Mouse (Mus musculus): ENCODE data around the gene Gabbr2. TPM values are rescaled to one million over a fixed set of nuclear protein-coding genes. Genes with fewer than 3 reads are reported as not detected.

Gabbr2 gene
- polyA plus RNA-seq, 1 experiment from 2014 or later, result 0.04 TPM

DNA sequence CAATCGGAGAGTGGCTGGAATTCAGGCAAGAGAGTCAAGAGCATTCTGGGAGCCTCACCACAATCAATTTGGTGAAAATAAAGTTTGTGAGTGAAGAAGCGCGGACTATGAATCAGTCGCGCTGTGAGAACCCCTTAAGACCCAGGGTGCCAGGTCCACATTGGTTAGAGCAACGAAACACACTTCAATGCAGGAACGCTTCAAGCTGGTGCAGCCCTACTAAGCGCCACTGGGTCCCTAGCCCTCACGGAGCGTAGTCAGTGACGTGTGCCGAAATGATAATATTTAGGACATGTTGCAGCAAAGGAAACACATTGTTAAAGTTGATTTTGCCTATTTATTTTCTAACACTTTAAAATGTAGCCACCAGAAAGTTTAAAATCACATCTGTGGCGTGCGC lies 156.6 kb downstream of the Gabbr2 start:
- no peak for ATAC-seq (ENCODE audit: low FRiP score, low TSS enrichment)
- Histone ChIP-seq H3K27me3 (ENCODE audit: control insufficient read depth, insufficient read depth, low read length) (no peaks in the 10 kb centered on the region), H3K9me3 (ENCODE audit: control insufficient read depth, low read length) (no peaks in the 10 kb centered on the region), H3K9ac (ENCODE audit: low read length) (no peak overlapping the region), H3K4me1 (replicated peaks; ENCODE audit: control insufficient read depth, insufficient read depth) (no peaks in the 10 kb centered on the region), H3K27ac (replicated peaks) (no peak overlapping the region), H3K4me2 (replicated peaks; ENCODE audit: low read depth) (no peak overlapping the region), H3K4me3 (ENCODE audit: low read depth, low read length) (no peak overlapping the region), H3K36me3 (ENCODE audit: control insufficient read depth, insufficient read depth, low read length) (no peaks in the 10 kb centered on the region)
- WGBS, result 91% methylated on average over 14 of the region's 14 CpGs
- DNase-seq (ENCODE audit: low spot score), result no peak
- TF ChIP-seq EP300 (optimal IDR thresholded peaks at IDR 0.05), result no peak
- TF ChIP-seq CTCF (IDR thresholded peaks at IDR 0.05; ENCODE audit: low read depth), result no peak

DNA sequence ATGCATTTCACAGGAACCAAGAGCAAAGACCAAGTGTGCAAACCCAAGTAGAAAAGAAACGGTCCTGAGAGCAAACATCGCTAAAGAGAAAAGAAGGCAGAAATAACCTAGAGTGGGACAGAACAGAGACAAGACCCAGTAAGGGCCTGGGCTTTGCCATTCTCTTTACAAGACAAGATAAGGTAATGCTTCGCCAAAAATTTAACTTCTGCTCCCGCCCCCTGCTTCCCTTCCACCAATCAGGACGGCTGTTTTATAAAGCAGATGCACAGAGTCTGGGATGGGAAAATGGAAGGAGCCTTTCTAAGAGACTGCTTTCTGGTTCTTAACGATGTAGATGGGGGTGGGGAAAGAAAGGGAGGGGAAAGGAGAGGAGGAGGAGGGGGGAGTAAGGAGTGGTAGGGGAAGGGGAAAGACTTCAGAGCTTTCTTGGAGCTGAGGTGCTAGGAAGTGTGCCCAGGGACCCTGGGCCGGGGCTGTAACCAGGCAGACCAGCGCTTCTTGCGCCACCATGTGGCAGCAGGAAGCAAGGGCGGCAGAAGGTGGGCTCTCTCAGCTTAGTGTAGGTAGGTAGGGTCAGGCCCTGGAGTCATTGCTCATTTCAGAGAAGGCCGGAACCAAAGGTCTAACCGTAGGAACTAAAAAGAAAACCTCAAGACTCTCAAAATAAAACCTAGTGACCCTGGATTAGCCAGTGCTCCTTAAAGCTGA lies 158.7 kb downstream of the Gabbr2 start:
- Histone ChIP-seq H3K4me2 (replicated peaks; ENCODE audit: low read depth) (no peak overlapping the region), H3K27ac (replicated peaks) (no peak overlapping the region), H3K4me3 (ENCODE audit: low read depth, low read length) (no peak overlapping the region), H3K9me3 (ENCODE audit: control insufficient read depth, low read length) (no peaks in the 10 kb centered on the region), H3K9ac (ENCODE audit: low read length) (no peak overlapping the region), H3K4me1 (replicated peaks; ENCODE audit: control insufficient read depth, insufficient read depth) (no peaks in the 10 kb centered on the region), H3K36me3 (ENCODE audit: control insufficient read depth, insufficient read depth, low read length) (no peaks in the 10 kb centered on the region), H3K27me3 (ENCODE audit: control insufficient read depth, insufficient read depth, low read length) (no peaks in the 10 kb centered on the region)
- DNase-seq (ENCODE audit: low spot score) (no peak), ATAC-seq (ENCODE audit: low FRiP score, low TSS enrichment) (no peak)
- no peak for TF ChIP-seq EP300 (optimal IDR thresholded peaks at IDR 0.05)
- TF ChIP-seq CTCF (IDR thresholded peaks at IDR 0.05; ENCODE audit: low read depth), result peak; percentile 58
- WGBS, result 46% methylated on average over 12 of the region's 12 CpGs

DNA sequence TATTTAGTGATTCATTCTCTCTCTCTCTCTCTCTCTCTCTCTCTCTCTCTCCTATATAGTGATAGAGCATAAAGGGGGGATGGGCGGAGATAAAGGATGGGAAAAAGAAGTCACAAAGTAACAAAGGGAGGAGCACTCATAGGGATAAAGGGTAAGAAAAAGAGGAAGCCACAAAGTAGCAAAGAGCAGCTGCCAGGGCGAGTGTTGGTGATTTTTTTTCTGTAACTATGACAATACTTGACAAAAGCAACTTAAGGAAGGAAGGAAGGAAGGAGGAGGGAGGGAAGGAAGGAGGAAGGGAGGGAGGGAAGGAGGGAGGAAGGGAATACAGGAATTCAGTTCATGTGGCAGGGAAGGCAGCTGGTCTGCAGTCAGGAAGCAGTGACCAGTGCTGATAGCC lies 162.0 kb downstream of the Gabbr2 start:
- ATAC-seq (ENCODE audit: low FRiP score, low TSS enrichment) (no peak), DNase-seq (ENCODE audit: low spot score) (no peak)
- Histone ChIP-seq H3K36me3 (ENCODE audit: control insufficient read depth, insufficient read depth, low read length) (no peaks in the 10 kb centered on the region), H3K4me2 (replicated peaks; ENCODE audit: low read depth) (no peak overlapping the region), H3K4me3 (ENCODE audit: low read depth, low read length) (no peak overlapping the region), H3K9me3 (ENCODE audit: control insufficient read depth, low read length) (no peaks in the 10 kb centered on the region), H3K27ac (replicated peaks) (no peak overlapping the region), H3K4me1 (replicated peaks; ENCODE audit: control insufficient read depth, insufficient read depth) (no peaks in the 10 kb centered on the region), H3K27me3 (ENCODE audit: control insufficient read depth, insufficient read depth, low read length) (no peaks in the 10 kb centered on the region), H3K9ac (ENCODE audit: low read length) (no peak overlapping the region)
- 52% methylated on average over 2 of the region's 2 CpGs for WGBS
- TF ChIP-seq CTCF (IDR thresholded peaks at IDR 0.05; ENCODE audit: low read depth) (no peak), EP300 (optimal IDR thresholded peaks at IDR 0.05) (no peak)

DNA sequence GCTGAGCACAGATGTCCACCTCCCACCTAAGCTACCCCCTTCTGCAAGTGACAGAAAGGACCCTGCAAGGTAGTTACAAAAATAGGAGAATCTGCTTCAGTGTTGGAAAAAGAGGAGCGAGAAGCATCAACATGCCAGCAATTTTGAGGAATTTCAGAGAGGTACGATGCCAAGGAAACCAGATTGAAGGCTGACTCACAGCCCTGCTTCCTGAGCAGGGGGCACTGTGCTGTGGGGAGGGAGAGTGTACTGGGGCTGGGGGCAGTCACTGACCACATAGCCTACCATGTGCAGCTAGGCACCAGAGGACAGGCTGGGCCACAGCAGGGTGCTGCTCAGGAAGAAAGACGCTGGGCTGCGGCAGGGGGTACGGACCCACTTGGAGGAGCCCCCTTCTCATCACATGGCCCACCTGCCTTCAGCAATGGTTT lies 163.5 kb downstream of the Gabbr2 start:
- ATAC-seq (ENCODE audit: low FRiP score, low TSS enrichment), result no peak
- no peak overlapping the region for H3K27ac ChIP-seq (replicated peaks)
- H3K4me3 ChIP-seq (ENCODE audit: low read depth, low read length), result no peak overlapping the region
- H3K4me2 ChIP-seq (replicated peaks; ENCODE audit: low read depth), result no peak overlapping the region
- H3K4me1 ChIP-seq (replicated peaks; ENCODE audit: control insufficient read depth, insufficient read depth), result no peaks in the 10 kb centered on the region
- no peak overlapping the region for H3K9ac ChIP-seq (ENCODE audit: low read length)
- 73% methylated on average over 5 of the region's 5 CpGs for WGBS
- TF ChIP-seq CTCF (IDR thresholded peaks at IDR 0.05; ENCODE audit: low read depth) (no peak), EP300 (optimal IDR thresholded peaks at IDR 0.05) (no peak)
- DNase-seq (ENCODE audit: low spot score), result no peak
- H3K27me3 ChIP-seq (ENCODE audit: control insufficient read depth, insufficient read depth, low read length), result no peaks in the 10 kb centered on the region
- H3K36me3 ChIP-seq (ENCODE audit: control insufficient read depth, insufficient read depth, low read length), result no peaks in the 10 kb centered on the region
- H3K9me3 ChIP-seq (ENCODE audit: control insufficient read depth, low read length), result no peaks in the 10 kb centered on the region

DNA sequence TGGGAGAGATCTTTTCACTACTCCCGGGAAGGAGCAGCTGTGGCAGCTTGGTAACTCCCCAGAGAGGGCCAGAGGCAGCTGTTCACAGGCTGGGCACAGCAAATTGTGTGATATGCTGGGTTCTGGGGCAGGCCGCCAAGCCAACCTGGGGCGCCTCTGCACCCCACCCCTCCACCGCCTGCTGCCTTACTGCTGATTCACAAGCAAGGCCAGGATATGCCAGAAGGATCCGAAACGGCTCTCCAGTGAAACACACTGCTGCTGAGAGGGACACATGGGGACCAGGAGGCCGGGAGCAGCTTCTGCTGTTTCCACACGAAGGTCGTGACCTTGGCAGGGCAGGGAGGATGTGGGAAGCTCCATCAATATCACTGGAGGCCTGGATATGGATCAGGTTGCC lies 164.2 kb downstream of the Gabbr2 start:
- 56% methylated on average over 9 of the region's 9 CpGs for WGBS
- Histone ChIP-seq H3K9me3 (ENCODE audit: control insufficient read depth, low read length) (no peaks in the 10 kb centered on the region), H3K36me3 (ENCODE audit: control insufficient read depth, insufficient read depth, low read length) (no peaks in the 10 kb centered on the region), H3K9ac (ENCODE audit: low read length) (no peak overlapping the region), H3K27ac (replicated peaks) (no peak overlapping the region), H3K4me2 (replicated peaks; ENCODE audit: low read depth) (no peak overlapping the region), H3K4me3 (ENCODE audit: low read depth, low read length) (no peak overlapping the region), H3K27me3 (ENCODE audit: control insufficient read depth, insufficient read depth, low read length) (no peaks in the 10 kb centered on the region), H3K4me1 (replicated peaks; ENCODE audit: control insufficient read depth, insufficient read depth) (no peaks in the 10 kb centered on the region)
- TF ChIP-seq EP300 (optimal IDR thresholded peaks at IDR 0.05), result no peak
- no peak for TF ChIP-seq CTCF (IDR thresholded peaks at IDR 0.05; ENCODE audit: low read depth)
- DNase-seq (ENCODE audit: low spot score) (no peak), ATAC-seq (ENCODE audit: low FRiP score, low TSS enrichment) (no peak)

GRCm38 (mm10) chr4:46825846-46826529 lies 165.7 kb downstream of the Gabbr2 start:
- no peak for TF ChIP-seq EP300 (optimal IDR thresholded peaks at IDR 0.05)
- TF ChIP-seq CTCF (IDR thresholded peaks at IDR 0.05; ENCODE audit: low read depth), result no peak

More at GRCm38 (mm10) chr4:46825846-46826529, 165.7 kb downstream of the Gabbr2 start:
- WGBS, result 78% methylated on average over 10 of the region's 10 CpGs
- ATAC-seq (ENCODE audit: low FRiP score, low TSS enrichment) (no peak), DNase-seq (ENCODE audit: low spot score) (no peak)
- Histone ChIP-seq H3K36me3 (ENCODE audit: control insufficient read depth, insufficient read depth, low read length) (no peaks in the 10 kb centered on the region), H3K4me3 (ENCODE audit: low read depth, low read length) (no peak overlapping the region), H3K27ac (replicated peaks) (no peak overlapping the region), H3K9ac (ENCODE audit: low read length) (no peak overlapping the region), H3K9me3 (ENCODE audit: control insufficient read depth, low read length) (no peaks in the 10 kb centered on the region), H3K27me3 (ENCODE audit: control insufficient read depth, insufficient read depth, low read length) (no peaks in the 10 kb centered on the region), H3K4me2 (replicated peaks; ENCODE audit: low read depth) (no peak overlapping the region), H3K4me1 (replicated peaks; ENCODE audit: control insufficient read depth, insufficient read depth) (no peaks in the 10 kb centered on the region)

Data from stomach, postnatal 0 days (tissue).